Mouse (Mus musculus): Measurements from ENCODE around the gene Pofut1. TPM values are rescaled to one million over a fixed set of nuclear protein-coding genes. Genes with fewer than 3 reads are reported as not detected.

The Pofut1 gene
- polyA plus RNA-seq, 1 experiment: 11.8 TPM

DNA sequence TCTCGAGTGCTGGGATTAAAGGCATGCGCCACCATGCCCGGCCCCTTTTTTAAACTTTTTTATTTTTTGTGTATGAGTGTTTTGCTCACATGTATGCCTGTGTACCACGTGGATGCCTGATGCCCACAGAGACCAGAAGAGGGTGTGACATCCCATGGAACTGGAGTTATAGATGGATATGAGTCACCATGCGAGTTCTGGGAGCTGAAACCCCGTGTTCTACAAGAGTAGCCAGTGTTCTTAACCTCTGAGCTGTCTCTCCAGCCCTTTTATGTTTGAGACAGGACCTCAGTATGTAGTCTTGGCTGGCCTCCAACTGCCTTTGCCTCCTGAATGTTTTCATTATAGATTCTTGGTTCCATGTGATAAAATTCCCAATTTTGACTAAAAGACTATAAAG, 68.9 kb downstream of the Pofut1 start:
- TF ChIP-seq GATA1 (IDR thresholded peaks at IDR 0.05; ENCODE audit: low read length): no peak

DNA sequence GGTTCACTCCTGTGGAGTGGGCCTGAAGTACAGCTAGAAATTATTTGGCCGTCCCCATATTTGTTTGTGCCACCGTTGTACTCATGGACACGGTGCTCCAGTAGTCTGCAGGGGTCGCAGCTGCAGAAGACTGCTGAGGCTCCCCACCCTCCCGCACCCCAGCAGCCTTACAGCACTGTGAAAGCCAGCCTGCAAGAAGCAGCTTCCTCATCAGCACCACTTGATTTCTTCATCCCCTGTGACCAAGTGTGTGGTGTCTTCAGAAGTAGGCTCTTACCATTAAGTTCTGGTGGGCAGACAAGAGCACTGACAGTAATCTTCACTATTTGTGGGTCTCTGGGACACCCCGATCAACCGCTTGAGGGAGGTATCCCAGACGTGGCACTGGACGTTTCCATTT, 71.6 kb downstream of the Pofut1 start:
- no peak for TF ChIP-seq GATA1 (IDR thresholded peaks at IDR 0.05; ENCODE audit: low read length)

DNA sequence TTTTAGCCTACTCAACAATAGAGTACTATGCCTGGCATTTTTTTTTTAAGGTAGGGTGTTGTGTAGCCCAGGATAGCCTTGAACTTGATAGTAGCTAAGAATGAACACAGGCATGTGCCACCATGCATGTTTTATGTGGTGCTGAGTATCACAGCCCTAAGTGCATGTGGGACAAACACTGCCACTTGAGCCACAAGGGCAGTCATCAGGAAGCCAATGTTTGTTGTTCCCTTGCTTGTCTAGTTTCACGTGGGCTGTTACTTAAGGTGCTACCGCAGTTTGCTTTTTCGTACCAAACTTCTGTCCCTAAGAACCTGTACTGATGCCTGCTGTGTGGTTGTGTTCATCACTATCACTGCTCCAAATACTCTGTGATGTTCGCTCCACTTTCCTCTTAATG, 77.1 kb downstream of the Pofut1 start:
- no peak for TF ChIP-seq GATA1 (IDR thresholded peaks at IDR 0.05; ENCODE audit: low read length)

DNA sequence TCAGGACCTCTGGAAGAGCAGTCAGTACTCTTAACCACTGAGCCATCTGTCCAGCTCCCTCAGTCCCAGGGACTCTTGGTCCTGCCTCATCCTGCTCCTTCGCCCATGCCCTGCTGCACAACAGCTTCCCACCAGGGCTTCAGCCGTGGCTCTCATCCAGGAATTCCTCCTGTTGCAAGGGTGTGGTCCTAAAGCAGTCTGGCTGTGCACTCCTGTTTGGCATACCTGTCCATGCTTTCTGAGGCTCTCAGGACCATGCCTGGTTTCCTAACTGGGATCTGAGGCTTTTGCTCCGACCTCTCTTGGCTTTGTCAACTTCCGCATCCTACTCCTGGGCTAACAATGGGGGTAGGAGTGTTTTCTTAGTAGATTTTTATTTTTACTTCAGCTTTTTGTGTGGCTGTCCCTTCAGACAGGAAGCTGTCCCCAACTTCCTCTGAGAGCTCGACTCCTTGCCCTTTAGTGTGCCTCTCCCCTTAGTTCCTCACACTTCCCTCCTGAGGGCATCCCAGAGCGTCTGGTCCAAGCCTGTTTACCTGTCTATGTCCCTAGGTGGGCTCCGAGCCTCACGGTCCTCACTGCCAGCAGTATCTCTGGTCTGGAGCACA, 77.8 kb downstream of the Pofut1 start:
- TF ChIP-seq GATA1 (IDR thresholded peaks at IDR 0.05; ENCODE audit: low read length): no peak

Other genes starting within 250 kb of the Pofut1 start
- 52.8 and 80.7 TPM in 2 replicates for gene Pdrg1, start 226.1 kb upstream of the Pofut1 start, polyA plus RNA-seq (2012)
- gene Xkr7, start 209.7 kb upstream of the Pofut1 start, polyA plus RNA-seq (2012): not detected in 2 replicates
- gene Ccm2l, start 175.6 kb upstream of the Pofut1 start, polyA plus RNA-seq (2012): not detected in 2 replicates
- not detected in 2 replicates for gene Hck, start 133.1 kb upstream of the Pofut1 start, polyA plus RNA-seq (2012)
- gene Tm9sf4, start 80.2 kb upstream of the Pofut1 start, polyA plus RNA-seq (2012): 22.0 and 39.4 TPM in 2 replicates
- gene Tspyl3, start 16.1 kb upstream of the Pofut1 start, polyA plus RNA-seq (2012): 0.51 and 0.59 TPM in 2 replicates
- 25.6 and 35.2 TPM in 2 replicates for gene Plagl2, start 107 bp upstream of the Pofut1 start, polyA plus RNA-seq (2012)
- gene Kif3b, start 49.9 kb downstream of the Pofut1 start, polyA plus RNA-seq (2012): 2.8 and 3.7 TPM in 2 replicates
- 14.5 and 21.3 TPM in 2 replicates for gene Asxl1, start 104.3 kb downstream of the Pofut1 start, polyA plus RNA-seq (2012)

Data from G1E-ER4 (cell line).